Mouse (Mus musculus) kidney, adult 2 months (tissue): ENCODE data around the gene Mafg.

ENCODE experiments used
- CTCF ChIP-seq: fragments of 200-500 bp; conservative IDR thresholded peaks from 2 replicates; pipeline ENCODE4 v1.5.1; 2011; ENCODE audit warnings: low read depth, mild to moderate bottlenecking, control low read depth, low read length, moderate library complexity, mixed read lengths; ENCODE audit not compliant: insufficient read depth, insufficient read length
- POLR2A ChIP-seq: fragments of 200-500 bp; IDR thresholded peaks from one replicate; pipeline ENCODE4 v1.6.1; 2011; ENCODE audit warnings: low read depth, low read length, control low read depth

- TF ChIP-seq POLR2A, result no peak
- TF ChIP-seq CTCF, result no peak
These were observed 53.2 kb downstream of the Mafg start for GRCm38 (mm10) chr11:120580190-120580589.
